Mouse (Mus musculus) thymus, adult 2 months (tissue): ENCODE results near the gene Panx1.

Experiments used
- CTCF ChIP-seq: fragments of 200-500 bp; IDR thresholded peaks from 2 replicates; pipeline ENCODE4 v1.5.1; 2012; ENCODE audit warnings: mild to moderate bottlenecking, control low read depth, low read length, moderate library complexity, borderline replicate concordance; ENCODE audit not compliant: control insufficient read depth, poor library complexity, insufficient read depth; ENCODE audit errors: extremely low read depth
- POLR2A ChIP-seq: fragments of 200-500 bp; IDR thresholded peaks from 2 replicates; pipeline ENCODE4 v1.6.1; 2012; ENCODE audit warnings: mild to moderate bottlenecking, low read length, control low read depth, moderate library complexity; ENCODE audit not compliant: control insufficient read depth, poor library complexity, insufficient read depth; ENCODE audit errors: extremely low read depth

DNA sequence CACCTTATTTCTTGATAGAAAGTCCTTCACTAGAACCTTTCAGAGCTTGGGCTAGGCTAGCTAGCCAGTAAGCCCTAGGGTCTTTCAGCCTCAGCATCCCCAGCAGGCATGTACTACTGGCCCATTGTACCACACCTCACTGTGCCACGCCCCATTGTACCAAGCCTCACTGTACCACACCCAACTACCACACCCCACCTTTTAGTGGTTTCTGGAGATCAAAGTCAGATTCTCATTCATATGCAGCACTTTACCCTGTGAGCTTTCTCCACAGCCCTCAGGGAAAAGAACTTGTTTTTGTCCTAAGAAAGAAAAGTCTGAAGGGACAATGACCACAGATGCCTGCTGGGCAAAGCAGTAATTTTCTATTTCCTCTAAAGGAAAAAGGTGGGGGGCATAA, 22.2 kb downstream of the Panx1 start:
- TF ChIP-seq CTCF, result no peak
- TF ChIP-seq POLR2A, result no peak
